Mouse (Mus musculus) CH12.LX (cell line): ENCODE measurements around the gene Rell1. TPM values are rescaled to one million over a fixed set of nuclear protein-coding genes. Genes with fewer than 3 reads are reported as not detected.

Experiments
- DNase-seq: peaks from one replicate; pipeline ENCODE4 v3.0.0-alpha.2; 2013; ENCODE audit errors: extremely low read depth
- H3K27ac ChIP-seq: 2 replicates; pipeline ENCODE4 v1.5.1; 2012; ENCODE audit warnings: low read depth, mild to moderate bottlenecking, control low read depth, moderate library complexity; ENCODE audit not compliant: insufficient read depth
- H3K27me3 ChIP-seq: replicated peaks from 2 replicates; pipeline ENCODE3; 2012; ENCODE audit warnings: inconsistent platforms
- H3K36me3 ChIP-seq, 2 experiments: replicated peaks in 1 of 2; 2 replicates each; pipeline versions ENCODE3 to v1.6.1; 2012; ENCODE audit warnings: inconsistent platforms in 1 of 2, low read length in 1 of 2, mild to moderate bottlenecking in 1 of 2, mixed read lengths in 1 of 2, moderate library complexity in 1 of 2; ENCODE audit not compliant: control insufficient read depth in 1 of 2, insufficient read depth in 1 of 2
- H3K4me1 ChIP-seq, 2 experiments: 2 replicates each; pipeline ENCODE4 v1.6.1; 2012; ENCODE audit warnings: inconsistent platforms in 1 of 2, moderate library complexity in 1 of 2; ENCODE audit not compliant: insufficient read depth in 2 of 2, control insufficient read depth in 1 of 2
- H3K4me2 ChIP-seq: 2 replicates; pipeline ENCODE4 v1.6.1; 2012; ENCODE audit warnings: low read depth, mild to moderate bottlenecking, control low read depth; ENCODE audit not compliant: poor library complexity, insufficient read depth, severe bottlenecking
- H3K4me3 ChIP-seq, 3 experiments: fragments of 150-350 bp in 1 of 3; sonication (generic) in 1 of 3; replicated peaks in 1 of 3; 2 replicates each; pipeline versions ENCODE3 to v1.5.1; 2011 to 2012; ENCODE audit warnings: low read depth in 2 of 3, low read length in 2 of 3, mild to moderate bottlenecking in 2 of 3, moderate library complexity in 2 of 3, control low read depth in 1 of 3, improper control_type of control experiment in 1 of 3, inconsistent platforms in 1 of 3, mixed read lengths in 1 of 3; ENCODE audit not compliant: poor library complexity in 1 of 3
- H3K79me2 ChIP-seq: replicated peaks from 2 replicates; pipeline ENCODE4 v1.6.1; 2012; ENCODE audit warnings: mild to moderate bottlenecking, moderate library complexity; ENCODE audit not compliant: control insufficient read depth, poor library complexity, insufficient read depth, severe bottlenecking; ENCODE audit errors: extremely low read depth
- H3K9ac ChIP-seq: 2 replicates; pipeline ENCODE4 v1.6.1; 2012; ENCODE audit warnings: low read depth, mild to moderate bottlenecking, control low read depth, moderate library complexity; ENCODE audit not compliant: insufficient read depth
- H3K9me3 ChIP-seq: replicated peaks from 2 replicates; pipeline ENCODE3; 2012; ENCODE audit warnings: low read length, inconsistent platforms, mixed read lengths
- BHLHE40 ChIP-seq: IDR thresholded peaks from 2 replicates; pipeline ENCODE4 v1.6.1; 2011; ENCODE audit warnings: mild to moderate bottlenecking, low read depth, low read length, improper control_type of control experiment
- E2F4 ChIP-seq: IDR thresholded peaks from 2 replicates; pipeline ENCODE4 v1.6.1; 2011; ENCODE audit warnings: low read depth, low read length, improper control_type of control experiment; ENCODE audit not compliant: insufficient replicate concordance
- ELF1 ChIP-seq: IDR thresholded peaks from 2 replicates; pipeline ENCODE4 v1.6.1; 2014; ENCODE audit warnings: low read depth, mild to moderate bottlenecking, inconsistent platforms, low read length, improper control_type of control experiment
- ETS1 ChIP-seq: conservative IDR thresholded peaks from 2 replicates; pipeline ENCODE4 v1.6.1; 2012; ENCODE audit warnings: low read depth, mild to moderate bottlenecking, inconsistent platforms, low read length, improper control_type of control experiment, moderate library complexity
- GABPA ChIP-seq: IDR thresholded peaks from 2 replicates; pipeline ENCODE4 v1.6.1; 2012; ENCODE audit warnings: low read depth, low read length, improper control_type of control experiment, inconsistent platforms; ENCODE audit not compliant: insufficient replicate concordance
- HCFC1 ChIP-seq: IDR thresholded peaks from 2 replicates; pipeline ENCODE4 v1.6.1; 2012; ENCODE audit warnings: low read depth, mild to moderate bottlenecking, inconsistent platforms, low read length, improper control_type of control experiment
- IRF4 ChIP-seq: IDR thresholded peaks from 2 replicates; pipeline ENCODE4 v1.6.1; 2014; ENCODE audit warnings: low read depth, mild to moderate bottlenecking, inconsistent platforms, low read length, improper control_type of control experiment
- KAT2A ChIP-seq: IDR thresholded peaks from 2 replicates; pipeline ENCODE4 v1.6.1; 2012; ENCODE audit warnings: low read length, improper control_type of control experiment, inconsistent platforms; ENCODE audit not compliant: insufficient replicate concordance
- MAFK ChIP-seq: IDR thresholded peaks from 2 replicates; pipeline ENCODE4 v1.6.1; 2011; ENCODE audit warnings: low read length, improper control_type of control experiment; ENCODE audit not compliant: insufficient replicate concordance
- MAX ChIP-seq: IDR thresholded peaks from 2 replicates; pipeline ENCODE4 v1.6.1; 2011; ENCODE audit warnings: low read length, improper control_type of control experiment
- MAZ ChIP-seq: IDR thresholded peaks from 2 replicates; pipeline ENCODE4 v1.6.1; 2012; ENCODE audit warnings: low read depth, mild to moderate bottlenecking, inconsistent platforms, low read length, improper control_type of control experiment, moderate library complexity
- MXI1 ChIP-seq: IDR thresholded peaks from 2 replicates; pipeline ENCODE4 v1.6.1; 2011; ENCODE audit warnings: mild to moderate bottlenecking, low read depth, low read length, improper control_type of control experiment
- POLR2A ChIP-seq: IDR thresholded peaks from 2 replicates; pipeline ENCODE4 v1.6.1; 2011; ENCODE audit warnings: low read depth, mild to moderate bottlenecking, improper control_type of control experiment, low read length
- POLR2AphosphoS2 ChIP-seq: IDR thresholded peaks from 2 replicates; pipeline ENCODE4 v1.6.1; 2011; ENCODE audit warnings: low read depth, low read length, improper control_type of control experiment
- RAD21 ChIP-seq: IDR thresholded peaks from 2 replicates; pipeline ENCODE4 v1.6.1; 2011; ENCODE audit warnings: low read depth, mild to moderate bottlenecking, low read length, improper control_type of control experiment, moderate library complexity
- RCOR1 ChIP-seq: conservative IDR thresholded peaks from 2 replicates; pipeline ENCODE4 v1.6.1; 2012; ENCODE audit warnings: low read depth, mild to moderate bottlenecking, inconsistent platforms, low read length, improper control_type of control experiment
- SIN3A ChIP-seq: IDR thresholded peaks from 2 replicates; pipeline ENCODE4 v1.6.1; 2012; ENCODE audit warnings: low read length, improper control_type of control experiment, inconsistent platforms
- SMC3 ChIP-seq: IDR thresholded peaks from 2 replicates; pipeline ENCODE4 v1.6.1; 2011; ENCODE audit warnings: low read depth, low read length, improper control_type of control experiment
- TCF12 ChIP-seq: IDR thresholded peaks from 2 replicates; pipeline ENCODE4 v1.6.1; 2014; ENCODE audit warnings: low read depth, mild to moderate bottlenecking, inconsistent platforms, low read length, improper control_type of control experiment
- UBTF ChIP-seq: IDR thresholded peaks from 2 replicates; pipeline ENCODE4 v1.6.1; 2012; ENCODE audit warnings: low read depth, mild to moderate bottlenecking, inconsistent platforms, low read length, improper control_type of control experiment, moderate library complexity
- ZC3H11A ChIP-seq: IDR thresholded peaks from 2 replicates; pipeline ENCODE4 v1.6.1; 2012; ENCODE audit warnings: low read depth, mild to moderate bottlenecking, inconsistent platforms, low read length, improper control_type of control experiment
- ZKSCAN1 ChIP-seq: IDR thresholded peaks from 2 replicates; pipeline ENCODE4 v1.6.1; 2012; ENCODE audit warnings: low read depth, inconsistent platforms, low read length, improper control_type of control experiment, borderline replicate concordance
- ZNF384 ChIP-seq: IDR thresholded peaks from 2 replicates; pipeline ENCODE4 v1.6.1; 2012; ENCODE audit warnings: low read depth, low read length, improper control_type of control experiment, inconsistent platforms
- dilution Hi-C: fragments of 300-500 bp; cut with MboI; formaldehyde crosslinking; loops from 2 replicates; pipeline ENCODE4 v1.14.3; 2020; ENCODE audit warnings: low sequenced_read_pairs; ENCODE audit not compliant: extremely low pct_unique_long_range_greater_than_20kb, extremely low pct_ligation_motif_present
- in situ Hi-C: fragments of 300-500 bp; cut with MboI; formaldehyde crosslinking; loops from 3 replicates; pipeline ENCODE4 v1.14.3; 2019; ENCODE audit warnings: low sequenced_read_pairs, low pct_ligation_motif_present, low pct_unique_long_range_greater_than_20kb, mixed read lengths
- polyA plus RNA-seq: library from polyadenylated mRNA; unstranded; fragments of >175 nt; gene quantifications from 2 replicates; pipeline ENCODE4 v1.2.1, GENCODE M21; 2012; ENCODE audit warnings: low read depth; ENCODE audit not compliant: insufficient read length
- total RNA-seq, 2 experiments: library from RNA; depleted of rRNA; stranded (reverse); fragments of 300-350 nt in 1 of 2; fragments of >200 nt in 1 of 2; gene quantifications; 2 replicates each; pipeline ENCODE4 v1.2.3; 2012 to 2014

Rell1 gene
- total and polyA plus RNA-seq, 3 experiments = 1.4 to 1.6 (median 1.5) TPM

- no peak overlapping the region for H3K9ac ChIP-seq
- no peaks in the 10 kb centered on the region for H3K27me3 ChIP-seq
- H3K9me3 ChIP-seq = no peaks in the 10 kb centered on the region
- TF ChIP-seq HCFC1 (no peak), KAT2A (no peak), MAZ (no peak), BHLHE40 (no peak), ETS1 (no peak), POLR2AphosphoS2 (no peak), RAD21 (no peak), ZKSCAN1 (no peak), ELF1 (no peak), ZNF384 (no peak), POLR2A (no peak), MAX (no peak), GABPA (no peak), TCF12 (no peak), ZC3H11A (no peak), MXI1 (no peak), RCOR1 (no peak), UBTF (no peak), SMC3 (no peak)
- in situ Hi-C loops = no loop called here
- no peak overlapping the region for H3K27ac ChIP-seq
- no peaks in the 10 kb centered on the region for H3K36me3 ChIP-seq
- dilution Hi-C loops = no loop called here
- peaks cover 15 to 50% of the 10 kb centered on the region in 2 experiments for H3K4me1 ChIP-seq
- H3K79me2 ChIP-seq = no peaks in the 10 kb centered on the region
- no peak for DNase-seq
- no peak overlapping the region for H3K4me3 ChIP-seq
- no peak overlapping the region for H3K4me2 ChIP-seq
Measured at GRCm38 (mm10) chr5:63961726-63962125, 7.0 kb downstream of the Rell1 start.

GRCm38 (mm10) chr5:63960565-63960964 is 8.1 kb downstream of the Rell1 start:
- Histone ChIP-seq H3K9me3 (no peaks in the 10 kb centered on the region), H3K36me3 (no peaks in the 10 kb centered on the region), H3K27ac (no peak overlapping the region), H3K9ac (no peak overlapping the region), H3K4me2 (no peak overlapping the region), H3K27me3 (no peaks in the 10 kb centered on the region), H3K4me1 (peaks cover 21 to 53% of the 10 kb centered on the region in 2 experiments), H3K79me2 (no peaks in the 10 kb centered on the region), H3K4me3 (no peak overlapping the region)
- dilution Hi-C loops (no loop called here), in situ Hi-C loops (no loop called here)
- DNase-seq = no peak
- TF ChIP-seq ZKSCAN1 (no peak), MAFK (no peak), SIN3A (no peak), E2F4 (no peak), POLR2A (no peak), IRF4 (no peak), SMC3 (no peak), UBTF (no peak), POLR2AphosphoS2 (no peak), TCF12 (no peak), RAD21 (no peak)
